Mouse (Mus musculus) left cerebral cortex, adult 18-20 months (tissue): ENCODE measurements around the gene Mgl2. TPM values are rescaled to one million over a fixed set of nuclear protein-coding genes. Genes with fewer than 3 reads are reported as not detected.
"Not testable (repeated sequence)": the region's sequence is repeated elsewhere in the genome, so short reads cannot be mapped to it uniquely, and the experiment has no call there.

Experiments used
- DNase-seq, 2 experiments: peaks; one replicate each; pipeline ENCODE4 v3.0.0; 2021 to 2022; ENCODE audit warnings: low spot score in 2 of 2, mixed read lengths in 1 of 2
- long read RNA-seq, 2 experiments: library from polyadenylated mRNA; stranded (forward); transcript quantifications; one replicate each; pipeline ENCODE4 v2.0.0; 2021
- total RNA-seq, 2 experiments: library from RNA; stranded (reverse); gene quantifications; 2 replicates each; pipeline ENCODE4 v1.2.3; 2021

Gene Mgl2
- total RNA-seq = 1 to 10 TPM; 1.0 TPM
- long read RNA-seq, experiment 1, partial matches to known transcripts = 0 of 4 reads
- long read RNA-seq, experiment 1, other reads (novel, unspliced or antisense) = 1 of 4 reads
- long read RNA-seq, experiment 2, partial matches to known transcripts = 1 of 4 reads
- long read RNA-seq, experiment 2, other reads (novel, unspliced or antisense) = 0 of 4 reads

DNA sequence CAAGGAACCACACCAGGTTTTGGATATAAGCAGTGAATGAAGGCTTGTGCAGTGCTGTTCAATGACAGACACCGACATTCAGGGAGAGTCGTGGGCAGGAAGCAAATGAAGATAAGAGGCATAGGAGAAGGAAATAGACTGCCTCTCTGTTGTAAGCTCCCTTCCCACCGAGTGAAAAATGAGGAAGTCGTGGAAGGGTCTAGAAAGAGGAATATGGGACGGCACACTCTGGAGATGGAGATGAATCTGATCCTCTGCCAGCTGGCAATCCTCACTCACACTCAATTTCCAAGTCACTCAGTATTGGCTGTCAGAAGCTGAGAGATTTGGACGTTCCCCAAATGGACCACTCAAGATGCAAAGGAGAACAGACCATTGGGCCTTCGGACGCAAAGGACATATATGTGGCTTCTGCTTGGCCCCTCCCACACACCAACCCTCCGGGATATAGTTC, at the start of gene Mgl2:
Mgl2 (plus strand) TSS at position 404 of the 454 bp plus-strand sequence.
- no peak for DNase-seq

DNA sequence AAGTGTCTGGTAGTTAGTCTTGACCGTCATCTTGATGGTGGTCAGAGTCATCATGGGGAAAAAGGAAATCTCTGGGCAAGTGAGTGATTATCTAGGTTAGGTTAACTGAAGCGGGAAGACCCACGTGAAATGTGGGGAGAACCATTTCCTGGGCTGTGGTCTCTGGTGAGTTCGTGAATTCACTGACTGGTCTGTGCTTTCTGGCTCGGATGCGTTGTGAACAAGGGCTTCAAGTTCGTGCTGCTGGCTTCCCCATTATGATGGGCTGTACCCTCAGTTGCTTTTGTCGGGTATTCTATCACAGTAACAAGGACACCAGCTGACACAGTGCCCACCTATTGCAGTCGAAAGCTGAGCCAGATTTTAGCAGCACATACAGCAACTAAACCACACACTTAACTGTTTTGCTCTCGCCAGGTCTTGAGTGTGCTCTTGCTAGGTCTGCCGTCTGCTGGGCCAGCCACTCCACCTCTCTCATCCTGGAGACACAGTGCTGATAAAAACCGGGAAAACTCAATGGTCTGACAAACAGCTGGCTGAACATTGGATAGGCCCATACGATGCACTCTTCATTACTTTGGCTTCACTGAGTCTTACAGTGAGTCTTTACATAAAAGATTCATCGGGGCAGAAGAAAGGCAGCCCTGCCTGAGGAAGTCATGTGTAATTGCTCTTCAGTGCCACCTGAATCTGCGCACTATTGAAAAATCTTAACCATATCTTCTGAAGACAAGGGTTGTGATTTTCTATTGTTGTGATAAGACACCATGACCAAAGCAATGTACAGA, 49.1 kb upstream of the Mgl2 start:
- no peak for DNase-seq

DNA sequence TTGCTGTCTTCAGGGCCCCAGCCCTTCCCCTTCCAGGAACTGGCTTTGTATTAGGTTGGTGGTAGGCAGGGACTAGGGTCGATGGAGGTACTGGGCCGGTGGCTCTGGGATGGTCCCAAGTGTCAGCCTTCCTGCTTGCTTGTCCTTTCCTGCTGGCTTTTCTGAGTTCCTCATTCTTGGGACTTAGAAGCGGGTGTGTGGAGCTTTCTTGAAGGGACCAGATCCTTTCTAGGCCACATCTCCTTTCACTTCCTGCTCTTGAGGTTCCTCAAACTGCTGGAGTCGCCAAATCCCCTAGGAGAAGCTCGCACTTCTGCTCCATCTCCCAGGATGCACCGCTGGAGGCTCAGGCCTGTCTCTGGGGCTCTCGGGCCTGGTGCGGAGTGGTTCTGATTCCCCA, 45.6 kb upstream of the Mgl2 start:
- no peak for DNase-seq

DNA sequence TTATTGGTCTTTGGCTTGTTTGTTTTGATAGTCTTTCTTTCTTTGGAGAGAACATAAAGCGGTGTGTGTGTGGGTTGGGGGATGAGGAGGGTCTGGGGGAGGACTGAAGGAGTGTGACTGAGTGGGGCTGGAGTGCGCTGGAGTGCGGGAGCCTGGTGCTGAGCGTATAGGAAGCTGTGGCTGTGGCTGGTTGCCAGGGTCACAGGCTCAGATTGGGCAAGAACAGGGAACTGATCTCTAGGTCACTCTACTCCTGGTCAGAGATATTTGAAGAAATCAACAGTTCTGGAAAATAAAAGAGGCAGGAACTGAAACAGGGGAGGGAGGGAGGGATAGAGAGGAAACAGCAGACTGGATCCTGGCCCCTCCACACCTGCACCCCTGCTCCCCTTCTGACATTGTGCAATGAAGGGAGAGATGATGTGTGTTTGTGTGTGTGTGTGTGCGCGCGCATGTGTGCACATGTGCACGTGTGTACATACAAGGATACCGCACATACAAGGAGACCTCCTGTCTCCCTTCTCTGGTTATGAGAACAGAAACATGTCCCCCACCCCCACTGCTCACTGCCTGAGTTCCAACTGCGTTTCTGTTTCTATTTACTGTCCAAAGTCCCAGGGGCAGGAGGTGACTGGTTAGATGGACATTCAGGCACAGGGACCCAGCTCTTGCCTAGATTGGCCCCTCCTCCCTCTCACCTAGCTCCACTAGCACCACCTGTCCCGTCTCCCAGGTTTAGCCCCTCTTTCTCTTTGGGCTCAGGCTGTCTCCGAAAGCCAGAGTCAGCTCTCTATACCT, 37.9 kb upstream of the Mgl2 start, which contains the start of gene Asgr2:
Asgr2 (plus strand) TSS at position 659 of the 798 bp plus-strand sequence.
- no peak for DNase-seq

DNA sequence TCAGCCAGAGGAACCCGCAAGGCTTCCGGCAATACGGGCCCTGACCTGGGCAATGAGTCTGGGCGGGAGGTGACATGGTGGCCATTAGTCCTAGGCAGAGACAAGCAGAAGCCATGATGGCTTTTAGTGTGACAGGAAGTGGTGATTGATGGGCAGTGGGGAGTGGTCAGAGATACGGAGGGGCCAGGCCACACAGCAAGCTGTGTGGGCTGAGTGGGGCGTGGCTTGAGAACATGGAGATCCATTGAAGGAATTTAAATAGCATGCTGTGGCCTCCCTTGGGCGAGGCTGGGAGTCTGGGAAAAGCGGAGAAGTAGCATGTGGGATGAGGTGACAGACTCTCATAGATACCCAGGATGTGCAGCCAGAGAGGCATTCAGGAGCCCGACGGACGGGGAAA, 32.7 kb upstream of the Mgl2 start:
- no peak for DNase-seq

DNA sequence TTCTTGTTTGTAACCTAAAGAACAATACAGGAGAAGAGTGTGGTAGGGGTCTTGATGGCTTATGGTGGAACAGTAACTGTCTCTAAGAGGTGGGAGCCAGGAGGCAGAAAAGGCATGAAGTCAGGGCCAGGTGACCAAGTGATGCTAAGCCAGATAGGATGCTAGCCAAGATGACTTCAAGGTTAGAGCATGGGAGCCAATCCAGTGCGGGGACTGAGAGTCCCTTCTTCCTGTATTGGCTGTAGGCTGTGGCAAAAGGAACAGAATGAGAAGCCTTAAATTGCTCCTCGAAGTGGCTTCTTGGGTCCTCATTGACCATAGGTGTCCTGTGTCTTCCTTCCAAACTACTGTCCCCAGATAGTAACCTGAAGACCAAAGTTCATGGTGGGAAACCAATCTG, 31.0 kb upstream of the Mgl2 start:
- no peak for DNase-seq

DNA sequence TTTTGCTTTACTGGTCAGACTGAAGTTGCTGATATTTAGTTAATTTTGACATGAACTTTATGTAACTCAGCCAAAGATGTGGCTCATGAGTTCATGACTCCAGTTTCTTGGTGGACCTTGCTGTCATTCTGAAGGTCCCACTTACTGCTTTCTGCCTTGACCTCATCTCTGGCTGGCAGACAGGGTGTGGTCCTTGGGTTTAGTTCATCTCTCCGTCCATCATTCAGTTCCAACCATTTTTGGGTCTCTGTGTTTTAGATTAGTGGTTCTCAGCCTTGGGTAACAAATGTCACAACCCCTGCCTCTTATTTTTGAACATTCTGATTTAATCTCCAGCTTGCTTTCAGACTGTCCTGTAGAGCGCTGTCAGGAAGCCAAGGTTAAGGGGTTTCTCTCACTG, 30.3 kb upstream of the Mgl2 start:
- DNase-seq = no peak

DNA sequence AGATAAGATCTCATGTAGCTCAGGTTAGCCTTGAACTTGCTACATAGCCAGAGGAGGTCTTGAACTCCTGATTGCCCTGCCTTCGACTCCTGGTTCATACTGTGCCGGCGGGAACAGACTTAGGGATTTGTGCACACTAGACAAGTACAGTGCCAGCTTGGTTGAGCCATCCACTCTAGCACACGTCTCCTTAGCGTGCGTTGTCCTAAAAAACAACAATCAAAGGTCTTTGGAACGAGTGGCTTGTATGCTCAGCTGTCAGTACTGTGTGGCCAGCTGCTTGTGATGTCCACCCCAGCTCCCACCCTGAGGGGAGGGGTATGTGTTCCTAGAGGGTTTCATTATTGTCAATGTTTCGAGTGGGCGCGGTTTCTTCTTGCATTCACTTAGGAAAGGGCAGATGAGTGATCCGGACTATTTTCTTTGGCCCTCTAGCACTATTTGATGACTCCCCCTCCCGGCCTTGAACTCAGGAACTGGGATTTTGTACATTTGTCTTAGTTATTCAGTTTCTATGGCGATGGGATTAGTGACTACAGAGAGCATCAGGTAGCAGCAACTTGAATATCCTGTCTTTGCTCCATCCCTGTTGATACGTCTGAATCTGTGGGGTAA, 26.3 kb upstream of the Mgl2 start:
- no peak for DNase-seq

DNA sequence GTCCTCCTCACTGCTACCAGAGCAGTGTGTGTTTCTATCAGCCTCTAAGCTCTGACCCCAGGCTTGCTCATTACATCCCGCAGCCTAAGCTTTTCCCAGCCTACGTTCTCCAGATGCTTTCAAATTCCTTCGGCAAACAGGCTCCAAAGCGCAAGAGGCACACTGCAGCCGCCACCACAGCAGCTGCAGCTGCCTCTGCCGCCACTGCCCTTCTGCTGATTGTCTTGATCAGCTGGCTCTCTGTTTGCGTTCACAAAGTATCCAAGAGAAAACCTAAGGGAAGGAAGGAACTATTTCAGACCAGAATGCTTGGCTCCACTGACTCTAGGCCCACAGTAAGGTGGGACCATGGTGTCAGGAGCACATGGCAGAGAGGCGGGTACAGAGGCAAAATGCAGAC, 23.0 kb upstream of the Mgl2 start:
- no peak for DNase-seq

DNA sequence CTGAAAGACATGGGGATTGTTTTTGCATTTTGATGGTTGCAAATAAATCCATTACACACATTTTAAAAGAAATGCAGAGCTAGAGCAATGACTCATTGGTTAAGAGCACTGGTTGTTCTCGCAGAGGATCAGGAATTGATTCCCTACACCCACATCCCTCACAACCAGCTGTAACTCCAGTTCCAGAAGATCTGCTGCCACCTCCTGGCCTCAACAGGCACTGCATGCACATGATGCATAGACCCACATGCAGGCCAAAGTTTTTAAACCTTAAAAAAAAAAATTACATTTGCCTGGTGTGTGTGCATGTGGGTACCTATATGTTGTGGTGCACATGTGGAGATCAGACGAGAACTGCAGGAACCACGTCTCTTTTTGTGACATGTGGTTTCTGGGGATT, 20.0 kb upstream of the Mgl2 start:
- peak; percentile 8 to 21 for DNase-seq

DNA sequence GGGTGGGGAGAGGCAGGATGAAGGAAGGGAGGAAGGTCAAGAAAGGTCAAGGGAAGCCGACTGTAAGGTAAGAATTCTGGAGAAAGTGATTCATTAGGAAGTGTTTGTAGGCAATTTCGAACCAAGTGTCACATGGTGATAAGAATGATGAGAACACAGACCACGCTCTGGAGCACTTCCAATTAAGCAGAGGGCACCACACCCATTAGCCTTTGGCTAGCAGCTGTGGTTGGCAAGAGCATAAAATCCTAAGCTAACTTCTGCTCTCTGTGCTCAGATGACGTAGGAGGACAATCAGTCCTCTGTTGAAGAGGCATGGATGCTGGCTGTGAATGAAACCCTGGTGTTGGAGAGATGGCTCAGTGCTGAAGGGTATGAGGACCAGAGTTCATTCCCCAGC, 15.6 kb upstream of the Mgl2 start:
- DNase-seq = no peak

DNA sequence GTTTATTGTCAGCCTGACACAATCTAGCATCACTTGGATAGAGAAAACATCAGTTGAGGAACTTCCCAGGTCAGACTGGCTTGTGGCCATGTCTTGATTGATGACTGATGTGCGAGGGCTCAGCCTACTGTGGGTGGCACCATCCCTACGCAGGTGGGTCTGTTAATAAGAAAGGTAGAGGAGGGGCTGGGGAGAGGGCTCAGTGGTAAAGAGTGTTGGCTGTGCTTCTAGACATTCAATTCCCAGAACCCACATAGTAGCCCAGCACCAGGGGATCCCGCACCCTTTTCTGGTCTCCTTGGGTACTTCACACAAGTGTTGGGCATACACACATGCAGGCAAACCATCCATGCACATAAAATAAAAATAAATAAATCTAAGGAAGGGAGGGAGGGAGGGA, 14.2 kb upstream of the Mgl2 start:
- DNase-seq = no peak

DNA sequence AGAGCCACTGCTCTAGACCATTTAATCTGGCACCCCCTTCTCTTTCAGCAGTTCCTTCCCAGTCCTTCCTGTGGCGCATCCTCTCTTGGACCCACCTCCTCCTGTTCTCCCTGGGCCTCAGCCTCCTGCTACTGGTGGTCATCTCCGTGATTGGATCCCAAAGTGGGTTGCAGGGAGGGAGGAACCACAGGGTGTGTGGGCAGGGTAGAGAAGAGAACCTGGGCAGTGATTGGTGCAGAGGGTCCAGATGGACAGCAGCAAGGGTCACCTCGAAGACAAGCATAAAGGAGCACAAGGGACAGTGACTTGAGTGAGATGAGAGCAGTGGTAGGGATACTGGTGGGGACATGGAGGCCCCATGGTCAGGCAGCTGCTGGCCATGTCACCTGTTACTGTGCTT, 4.9 kb downstream of the Mgl2 start:
- not testable (repeated sequence) for DNase-seq

DNA sequence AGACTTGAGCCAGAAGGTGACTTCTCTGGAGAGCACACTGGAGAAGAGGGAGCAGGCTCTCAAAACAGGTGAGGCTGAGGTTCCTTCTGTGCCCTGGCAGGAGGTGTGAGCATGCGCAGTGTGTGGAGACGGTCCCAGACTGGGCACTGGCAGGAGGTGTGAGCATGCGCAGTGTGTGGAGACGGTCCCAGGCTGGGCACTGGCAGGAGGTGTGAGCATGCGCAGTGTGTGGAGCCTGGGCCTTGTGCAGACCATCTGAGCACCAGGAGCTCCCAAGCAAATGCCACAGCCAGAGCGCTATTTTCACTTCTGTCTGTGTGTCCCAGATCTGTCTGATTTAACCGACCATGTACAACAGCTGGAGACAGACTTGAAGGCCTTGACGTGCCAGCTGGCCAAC, 5.8 kb downstream of the Mgl2 start:
- DNase-seq = not testable (repeated sequence)

DNA sequence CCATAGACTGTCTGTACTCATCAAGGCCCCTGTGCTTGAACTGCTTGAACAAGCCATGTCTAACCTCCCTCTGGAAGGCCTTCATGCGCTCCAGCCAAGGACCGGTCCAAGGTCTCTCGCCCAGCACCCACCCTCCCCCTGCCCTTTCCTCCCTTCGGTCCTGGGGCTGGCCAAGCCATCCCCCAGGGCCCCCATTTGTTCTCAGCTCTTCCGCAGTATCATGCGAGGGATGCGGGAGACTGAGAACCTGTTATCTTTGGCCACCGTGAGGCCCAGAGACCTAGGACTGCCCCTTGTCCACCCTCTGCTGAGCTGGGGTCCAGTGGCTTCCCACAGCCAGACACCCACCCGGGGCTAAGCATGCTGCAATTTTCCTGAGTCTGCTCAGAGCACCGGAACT, 9.0 kb downstream of the Mgl2 start:
- DNase-seq = no peak

DNA sequence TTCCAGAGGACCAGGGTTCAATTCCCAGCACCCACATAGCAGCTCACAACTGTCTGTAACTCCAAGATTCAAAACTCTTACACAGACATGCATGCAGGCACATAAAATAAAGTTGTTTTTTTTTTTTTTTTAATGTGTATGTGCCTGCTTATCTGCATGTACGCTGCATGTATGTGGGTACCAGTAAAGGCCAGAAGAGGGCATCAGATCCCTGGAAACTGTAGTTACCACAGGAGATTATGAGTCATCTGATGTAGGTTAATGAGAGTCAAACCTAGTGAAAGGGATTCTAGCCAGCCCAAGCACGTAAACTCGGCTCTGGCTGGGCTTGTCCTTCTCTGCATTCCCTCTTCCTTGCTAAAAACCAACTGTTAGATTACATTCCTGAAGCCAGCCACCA, 20.9 kb downstream of the Mgl2 start:
- DNase-seq = no peak

DNA sequence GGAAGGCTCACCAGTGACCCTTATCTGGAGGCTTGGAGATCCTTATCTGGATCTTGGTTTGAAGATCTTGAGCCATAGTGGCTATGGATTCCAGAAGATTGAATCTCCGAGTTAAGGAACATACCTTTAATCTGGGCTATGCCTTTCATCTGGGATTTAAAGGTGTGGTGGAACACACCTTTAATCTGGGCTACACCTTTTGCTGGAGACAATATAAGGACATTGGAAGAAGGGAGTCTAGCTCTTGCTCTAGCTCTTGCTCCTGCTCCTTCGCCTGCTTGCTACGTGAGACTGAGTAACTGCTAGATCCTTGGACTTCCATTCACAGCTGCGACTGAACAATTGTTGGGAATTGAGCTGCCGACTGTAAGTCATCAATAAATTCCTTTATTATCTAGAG, 25.8 kb downstream of the Mgl2 start, which contains the start of gene Clec10a:
Clec10a (plus strand) TSS at position 301 of the 400 bp plus-strand sequence.
- not testable (repeated sequence) for DNase-seq

DNA sequence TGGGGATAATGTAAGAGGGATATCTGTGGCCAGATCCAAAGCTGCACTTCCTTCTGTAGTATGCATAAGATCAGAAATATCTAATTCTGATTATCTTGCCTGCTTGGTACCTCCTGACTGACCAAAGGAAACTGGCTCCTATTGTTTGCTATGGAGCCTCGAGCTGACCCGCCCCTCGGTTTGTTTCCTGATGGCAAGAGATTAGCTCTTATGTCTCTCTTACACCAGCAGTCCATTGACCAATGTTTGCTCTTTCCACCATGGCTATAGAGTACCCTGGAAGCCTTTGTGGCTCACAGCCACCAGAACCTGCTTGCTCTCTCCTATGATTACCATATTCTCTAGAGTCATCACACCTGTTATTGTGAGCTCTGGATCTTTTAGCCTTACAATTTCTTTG, 32.2 kb downstream of the Mgl2 start:
- DNase-seq = no peak

DNA sequence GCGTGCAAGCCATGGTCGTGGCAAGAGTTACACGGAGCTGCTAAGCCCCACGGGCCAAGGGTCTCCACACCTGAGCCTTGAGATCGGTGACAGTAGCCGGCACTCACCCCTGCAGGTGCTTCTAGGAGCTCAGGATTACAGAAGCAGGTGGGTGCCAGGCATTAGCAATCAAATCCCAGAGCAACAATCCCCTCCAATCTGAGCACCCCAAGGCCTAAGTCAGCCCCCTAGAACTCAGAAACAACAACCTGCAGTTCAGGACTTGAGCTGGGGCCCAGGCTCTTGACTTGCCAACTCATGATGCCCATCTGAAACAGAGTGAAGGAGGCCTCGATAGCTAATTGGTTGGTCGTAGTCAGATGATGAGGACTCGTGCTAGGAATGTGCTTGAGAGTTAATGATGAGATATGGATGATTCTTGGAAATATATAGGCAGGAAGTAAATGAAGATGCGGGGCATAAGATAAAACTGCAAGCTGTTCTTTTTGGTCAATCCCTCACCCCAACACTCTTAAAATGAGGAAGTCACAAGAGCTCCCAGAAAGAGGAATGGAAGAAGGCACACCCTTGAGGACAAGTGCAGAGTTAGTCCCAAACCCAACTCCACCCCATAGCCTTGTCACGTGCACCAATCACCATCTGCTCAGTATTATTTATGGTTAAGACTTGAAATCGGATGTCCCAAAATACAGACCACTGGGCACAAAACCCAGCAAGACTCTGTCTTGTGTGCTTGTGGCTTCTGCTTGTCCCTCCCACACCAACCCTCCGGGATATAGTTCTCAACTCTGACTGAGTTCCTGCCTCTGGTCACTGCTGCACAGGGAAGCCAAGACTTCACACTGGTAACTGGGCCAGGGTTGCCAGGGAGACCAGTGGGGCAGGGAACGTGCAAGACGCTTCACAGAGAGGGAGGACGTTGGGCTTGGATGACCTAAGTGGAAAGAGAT, 36.1 kb downstream of the Mgl2 start:
- DNase-seq = no peak

DNA sequence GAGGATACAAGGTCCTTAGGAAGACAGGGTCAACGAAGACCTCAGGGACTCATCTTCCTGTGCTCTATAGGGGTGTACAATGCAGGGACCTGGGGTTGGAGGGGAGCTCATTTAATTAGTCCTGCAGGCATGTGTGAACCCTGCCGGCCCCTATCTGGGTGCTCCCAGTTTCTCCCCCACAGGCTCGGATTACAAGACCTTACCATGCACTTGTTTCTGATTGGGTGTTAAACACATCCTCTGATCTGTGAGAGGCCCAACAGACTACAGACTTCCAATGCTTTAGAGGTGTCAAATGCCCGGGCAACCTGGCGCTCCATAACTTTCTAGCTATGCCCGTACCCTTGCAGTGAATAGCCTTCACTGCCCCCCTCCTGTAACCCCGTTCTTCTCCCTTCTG, 38.0 kb downstream of the Mgl2 start:
- no peak for DNase-seq
